Mouse (Mus musculus) left cerebral cortex, adult 9 months (tissue): ENCODE data around the gene Babam2.
A peak's percentile ranks its signal among the peaks of the same experiment; 100 is the strongest.

Source experiments
- DNase-seq, 2 experiments: peaks; one replicate each; pipeline ENCODE4 v3.0.0; 2022; ENCODE audit warnings: low spot score in 2 of 2

Gene Babam2

DNA sequence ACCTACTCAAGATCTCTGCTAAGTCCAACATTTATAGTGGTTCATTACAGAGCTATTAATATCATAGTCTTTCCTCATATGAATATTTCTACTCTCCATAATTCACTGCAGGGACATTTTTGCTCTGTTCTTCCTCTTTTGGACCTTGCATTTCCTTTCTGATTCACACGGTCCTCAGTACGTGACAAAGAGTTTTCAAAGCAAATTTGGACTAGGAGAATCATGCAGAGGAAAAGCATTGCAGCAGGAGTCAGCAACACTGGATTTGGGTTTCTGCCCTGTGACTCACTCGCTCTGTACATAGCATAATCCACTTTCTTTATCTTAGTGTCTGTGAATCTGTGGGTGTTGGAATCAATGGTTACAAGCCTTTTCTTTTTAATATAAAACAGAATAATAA lies 184.8 kb downstream of the Babam2 start:
- DNase-seq: peak; percentile 32 to 51

DNA sequence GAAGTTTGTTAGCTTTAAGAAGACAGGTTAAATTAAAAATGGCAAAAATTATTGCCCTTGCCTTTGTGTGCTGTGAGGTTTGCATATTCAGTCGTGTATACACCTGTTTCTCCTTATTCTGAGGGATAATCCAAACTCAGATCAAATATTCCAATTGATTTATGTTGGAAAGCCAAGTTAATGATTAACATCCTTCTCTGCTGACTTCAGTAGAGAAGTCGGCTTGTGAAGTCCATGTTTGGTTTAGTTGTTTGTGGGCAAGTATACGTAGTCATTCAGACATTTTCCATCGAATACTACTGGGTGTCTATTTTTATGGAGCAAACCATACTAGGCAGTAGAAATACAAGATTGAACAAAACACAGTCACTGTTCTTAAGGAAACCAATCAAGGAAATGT lies 187.5 kb downstream of the Babam2 start:
- DNase-seq: no peak

DNA sequence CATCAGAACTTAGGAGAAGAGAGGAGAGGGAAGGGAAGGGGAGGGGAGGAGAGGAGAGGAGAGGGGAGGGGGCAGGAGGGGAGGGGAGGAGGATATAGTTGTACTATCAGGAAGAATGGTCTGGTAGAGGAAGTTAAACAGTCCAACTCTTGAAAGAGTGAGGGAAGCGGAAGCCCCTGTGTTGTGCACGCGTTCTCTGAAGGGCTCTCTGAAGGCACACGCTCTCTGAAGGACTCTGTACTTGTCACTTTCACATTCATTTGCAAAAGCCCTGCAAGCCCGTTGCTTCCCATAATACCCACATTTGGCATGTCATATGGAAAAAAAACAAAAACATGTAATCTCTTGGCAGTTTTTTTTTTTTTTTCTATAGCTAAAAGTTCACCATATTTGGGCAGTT lies 190.1 kb downstream of the Babam2 start:
- DNase-seq: no peak

DNA sequence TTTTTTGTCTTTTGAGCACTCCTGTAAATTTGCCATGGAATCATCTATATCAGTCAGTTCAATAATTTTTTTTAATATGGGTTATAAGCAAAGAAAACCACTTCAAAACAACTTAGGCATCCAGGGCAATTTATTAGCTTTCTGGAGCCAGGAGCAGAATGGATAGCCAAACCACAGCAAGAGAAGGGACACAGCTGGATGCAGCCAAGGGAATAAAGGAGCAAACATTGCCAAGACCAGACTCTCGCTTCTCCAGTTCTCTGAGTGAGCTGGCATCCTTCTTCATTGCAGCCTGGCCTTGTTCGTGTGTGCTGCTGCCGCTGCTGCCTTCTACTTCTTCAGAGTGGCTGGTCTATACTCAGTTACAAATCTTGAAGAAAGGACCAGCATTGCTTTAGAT lies 190.9 kb downstream of the Babam2 start:
- DNase-seq: no peak

DNA sequence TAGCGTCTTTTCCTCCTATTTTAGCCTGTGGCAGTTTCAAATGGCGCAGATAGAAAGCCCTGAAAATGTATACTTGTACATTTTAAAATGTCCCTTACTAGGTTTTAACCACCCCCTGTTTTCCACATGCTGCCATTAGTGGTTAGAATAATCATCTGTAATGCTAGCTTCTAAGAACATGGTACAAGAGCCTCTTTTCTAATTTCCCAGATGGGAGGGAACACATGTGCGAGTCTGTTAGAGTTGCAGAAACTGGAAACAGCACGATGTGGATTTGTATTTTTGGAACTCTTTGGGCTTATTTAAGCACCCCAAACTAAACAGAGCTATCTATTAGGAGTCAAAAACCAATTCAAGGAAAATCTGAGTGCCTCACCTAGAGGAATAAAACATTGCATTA lies 195.1 kb downstream of the Babam2 start:
- DNase-seq: no peak

DNA sequence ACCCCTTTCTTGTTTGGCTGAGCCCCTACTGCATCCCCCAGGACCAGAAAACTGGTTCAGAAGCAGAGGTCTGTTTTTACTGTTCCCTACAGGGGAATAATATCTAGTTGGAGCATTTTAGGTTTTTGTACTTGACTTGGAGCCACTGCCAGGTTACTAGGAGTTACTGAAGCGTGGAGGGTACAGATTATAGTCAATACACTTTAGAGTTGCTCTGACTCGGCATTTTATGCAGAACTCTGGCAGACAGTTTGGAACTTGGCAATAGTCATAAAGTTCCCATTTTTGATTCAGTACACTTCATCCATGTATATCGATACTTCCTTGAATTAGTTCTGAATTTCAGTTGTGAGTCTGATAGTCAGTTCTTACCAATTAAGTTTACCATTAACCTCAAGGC lies 202.4 kb downstream of the Babam2 start:
- no peak for DNase-seq

DNA sequence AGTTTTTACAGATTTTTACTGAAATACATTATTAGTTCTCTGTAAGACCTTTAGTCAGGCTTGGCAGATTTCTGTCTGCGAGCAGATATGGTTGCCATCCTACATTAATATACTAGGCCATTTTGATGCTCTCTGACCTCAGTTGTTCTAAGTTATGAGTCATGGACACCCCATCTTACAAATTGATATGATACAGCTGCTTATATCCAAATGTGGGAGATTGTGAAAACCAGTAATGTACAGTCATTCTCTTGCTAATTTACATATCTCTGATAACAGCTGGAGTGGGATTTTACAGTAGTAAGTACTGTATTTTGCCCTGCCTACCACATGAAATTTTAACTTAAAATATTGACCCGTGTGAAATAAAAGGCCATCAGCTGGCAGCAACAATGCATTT lies 204.7 kb downstream of the Babam2 start:
- DNase-seq: no peak

DNA sequence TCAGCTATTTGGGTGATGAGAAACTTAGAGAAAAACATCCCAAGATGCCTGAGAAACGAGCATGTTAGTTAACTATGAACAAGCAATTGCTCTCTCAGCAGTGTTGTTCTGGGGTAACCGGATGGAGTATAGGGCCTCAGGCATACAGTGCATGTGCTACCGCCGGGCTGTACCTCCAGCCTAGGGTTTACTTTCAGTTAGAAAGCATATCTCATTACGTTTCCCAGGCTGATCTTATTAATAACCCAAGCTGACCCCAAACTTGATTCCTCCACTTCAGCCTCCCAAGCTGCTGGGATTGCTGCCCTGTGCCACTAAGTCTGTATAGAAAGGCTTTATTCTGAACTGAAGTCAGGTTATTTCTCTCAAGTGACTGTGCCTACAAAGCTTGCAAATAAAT lies 205.4 kb downstream of the Babam2 start:
- DNase-seq: no peak

DNA sequence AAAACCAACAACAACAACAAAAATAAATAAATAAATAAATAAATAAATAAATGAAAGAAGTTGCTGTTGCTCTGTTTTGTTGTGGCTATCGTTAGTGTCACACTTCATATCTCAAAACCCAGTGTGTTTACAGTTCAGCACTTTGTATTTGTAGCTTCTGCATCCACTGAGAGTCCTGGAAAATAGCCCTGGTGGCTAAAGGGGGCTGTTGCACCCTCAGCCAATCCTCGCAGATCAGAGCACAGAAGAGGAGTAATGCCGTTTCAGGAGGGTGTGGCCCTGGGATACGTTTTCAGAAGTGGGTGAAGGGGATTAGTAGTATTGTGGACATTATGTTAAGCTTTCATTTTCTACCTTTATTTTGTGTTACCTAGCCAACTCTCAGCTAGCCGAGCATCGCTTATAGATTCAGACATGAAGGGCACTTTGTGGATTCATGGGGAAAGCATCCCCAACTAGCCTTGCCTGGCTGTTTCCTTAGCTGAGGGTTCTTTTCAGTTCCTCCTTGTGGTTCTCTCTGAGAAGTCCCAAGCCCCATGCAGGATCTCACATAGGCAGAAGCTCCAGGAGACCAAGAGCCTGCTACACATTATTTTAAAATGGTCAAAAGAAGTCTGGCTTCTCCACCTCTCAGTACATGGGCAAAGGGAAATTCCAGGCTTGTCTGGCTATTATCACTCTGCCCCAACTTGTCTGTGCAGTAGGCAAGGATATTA lies 207.6 kb downstream of the Babam2 start:
- no peak for DNase-seq

DNA sequence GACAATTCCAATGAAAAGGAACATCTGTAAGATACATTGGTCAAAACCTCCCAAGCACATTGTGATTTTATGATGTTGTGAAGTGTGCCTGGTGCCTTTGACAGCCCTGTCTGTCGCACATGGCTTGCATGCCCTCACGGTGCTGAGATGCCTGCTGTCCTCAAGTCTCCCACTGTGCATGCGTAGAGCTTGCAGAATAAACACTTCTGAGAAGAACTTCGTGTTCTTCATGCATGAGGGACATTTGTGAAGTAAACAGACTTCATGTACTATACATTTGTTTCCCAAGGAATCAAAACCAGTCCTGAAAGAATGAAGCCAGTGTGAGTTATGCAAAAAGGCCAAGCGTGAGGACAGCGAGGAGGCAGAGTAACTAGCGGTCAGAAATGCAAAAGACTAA lies 208.3 kb downstream of the Babam2 start:
- no peak for DNase-seq

DNA sequence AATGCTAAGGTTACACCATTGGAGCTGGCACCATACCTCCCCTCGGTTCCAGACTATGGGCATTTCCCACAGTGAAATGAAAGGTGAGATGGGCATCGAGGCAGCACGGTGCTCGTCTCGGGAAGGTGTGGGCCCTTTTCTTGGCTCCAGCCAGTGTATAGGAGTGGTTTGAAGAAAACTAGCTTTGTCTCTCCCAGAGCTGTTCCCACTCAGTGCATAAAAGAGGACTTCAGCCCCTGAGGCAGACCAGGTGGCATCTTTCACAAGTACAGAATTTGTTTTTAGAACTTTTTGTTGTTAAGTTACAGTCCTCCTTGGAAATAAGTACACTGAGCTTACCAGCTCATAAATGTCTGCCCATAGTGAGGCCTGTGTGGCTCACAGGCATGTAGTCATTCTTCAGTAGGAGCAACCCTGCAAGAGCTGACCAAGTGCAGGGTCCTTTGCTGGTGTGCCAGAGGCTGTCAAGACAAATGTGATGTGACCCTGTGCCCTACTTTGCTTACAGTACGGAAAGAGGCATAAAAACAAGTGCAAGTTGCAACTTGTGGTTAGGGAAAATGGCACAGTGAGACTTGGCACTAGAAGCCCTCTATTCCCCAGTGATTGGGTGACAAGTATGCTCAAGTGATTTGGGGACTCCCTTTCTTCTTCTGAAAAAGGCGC lies 208.9 kb downstream of the Babam2 start:
- DNase-seq: no peak

DNA sequence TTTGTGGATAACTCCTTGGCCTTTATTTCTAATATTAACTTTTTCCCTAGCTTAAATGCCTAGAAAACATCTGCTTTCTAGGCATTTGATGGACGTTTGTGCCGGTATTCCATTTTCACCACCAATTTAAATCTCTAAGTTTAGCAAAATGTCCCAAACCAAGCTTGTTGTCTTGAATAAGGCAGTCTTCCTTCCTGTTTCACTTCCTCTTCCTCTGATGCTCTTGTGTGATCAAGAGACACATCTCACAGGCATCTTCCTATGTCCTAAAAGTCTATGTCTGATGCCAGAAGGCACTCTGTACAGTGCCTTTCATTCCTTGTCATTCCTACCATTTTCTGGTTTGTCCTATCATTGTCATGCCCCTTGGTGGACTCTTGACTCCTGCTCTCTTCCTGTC lies 210.5 kb downstream of the Babam2 start:
- no peak for DNase-seq

DNA sequence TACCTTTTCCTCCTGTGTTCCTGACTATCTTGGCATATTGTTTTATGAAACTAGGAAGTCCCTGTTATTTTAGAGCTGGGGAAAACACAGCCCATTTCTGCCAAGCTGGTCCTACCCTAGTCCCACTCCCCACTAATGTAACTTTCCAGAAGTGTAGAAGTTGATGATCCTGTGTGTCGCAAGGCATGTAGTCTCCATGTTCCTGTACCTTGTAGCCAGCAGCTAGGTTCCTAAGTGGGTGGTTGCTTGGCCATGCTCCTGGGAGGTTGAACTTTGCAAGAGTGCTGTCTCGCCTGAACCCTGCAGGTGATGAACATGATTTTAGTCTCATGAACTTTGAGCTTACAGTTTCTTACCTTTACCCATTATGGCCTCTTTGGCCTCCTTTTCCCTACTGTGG lies 211.3 kb downstream of the Babam2 start:
- DNase-seq: no peak

DNA sequence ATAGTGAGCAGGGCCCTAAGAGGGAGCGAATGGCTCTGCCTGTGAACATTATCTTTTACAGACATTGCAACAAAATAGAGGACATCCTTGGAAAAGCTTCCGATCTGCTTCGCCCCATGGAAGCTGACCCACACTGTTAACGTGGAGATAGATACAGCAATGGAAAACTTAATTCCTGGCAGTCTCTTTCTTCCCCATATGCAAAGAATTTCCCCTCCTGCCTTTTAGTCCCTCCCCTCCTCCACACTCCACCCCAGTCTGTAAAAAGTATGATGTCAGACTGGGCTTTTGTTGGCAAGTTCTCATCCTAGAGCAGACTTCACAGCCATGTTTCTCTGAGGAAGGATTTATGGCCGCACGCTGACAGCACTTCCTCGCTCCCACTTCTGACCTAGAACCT lies 218.8 kb downstream of the Babam2 start:
- no peak for DNase-seq

DNA sequence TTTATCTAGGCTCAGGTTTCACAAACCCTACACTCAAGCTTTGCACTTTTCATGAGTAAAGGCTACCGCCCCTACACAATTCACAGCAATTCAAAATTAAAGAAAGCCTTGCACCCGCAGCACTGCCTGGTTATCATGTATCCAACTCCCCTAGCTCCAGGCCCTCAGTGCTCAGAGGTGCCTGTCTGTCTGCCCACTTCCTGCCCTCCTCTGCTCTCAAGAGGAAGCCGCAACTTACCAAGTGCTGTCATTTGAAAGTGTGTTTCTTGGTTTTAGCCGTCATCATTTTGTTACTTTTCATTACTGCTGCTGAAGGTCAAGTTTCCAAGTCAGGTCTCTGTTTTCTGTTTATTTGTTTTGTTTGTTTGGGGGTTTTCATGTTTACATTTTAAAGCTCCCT lies 221.1 kb downstream of the Babam2 start:
- DNase-seq: no peak

DNA sequence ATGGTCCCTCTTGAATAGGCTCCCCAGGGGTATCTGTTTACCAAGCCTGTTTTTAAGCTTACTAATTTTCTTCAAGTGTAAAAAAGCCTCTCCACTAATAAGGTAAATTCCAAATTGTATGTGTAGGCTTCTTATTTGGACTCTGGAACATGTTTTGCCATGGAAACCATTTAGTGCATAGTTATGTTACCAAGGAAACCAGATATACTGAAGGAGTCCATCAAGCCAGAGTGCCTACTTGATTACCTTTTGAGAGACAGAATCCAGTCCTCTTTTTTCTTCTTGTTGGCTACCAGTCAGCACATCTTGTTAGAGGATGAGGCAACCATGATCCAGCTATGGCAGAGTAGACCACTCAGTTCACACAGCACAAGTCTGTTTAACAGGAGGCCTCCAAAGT lies 222.6 kb downstream of the Babam2 start:
- DNase-seq: no peak

DNA sequence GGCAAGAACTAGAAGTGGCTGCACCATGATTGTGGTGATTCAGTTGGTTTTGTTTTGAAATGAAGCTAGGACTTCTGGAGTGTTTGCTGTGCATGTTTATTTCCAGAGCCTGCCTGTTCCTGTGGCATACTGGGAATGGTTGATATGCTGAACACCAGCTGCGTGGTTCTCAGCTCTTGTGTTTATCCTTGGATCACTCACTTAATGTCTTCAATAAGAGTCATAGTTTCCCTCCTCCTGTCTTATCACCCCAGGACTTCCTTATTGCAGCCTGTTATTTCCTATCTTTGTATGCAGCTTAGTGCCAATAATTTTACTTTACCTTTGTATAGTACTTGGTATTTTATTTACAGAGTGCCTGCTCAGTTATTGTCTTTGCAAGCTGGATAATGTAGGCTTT lies 223.4 kb downstream of the Babam2 start:
- no peak for DNase-seq

DNA sequence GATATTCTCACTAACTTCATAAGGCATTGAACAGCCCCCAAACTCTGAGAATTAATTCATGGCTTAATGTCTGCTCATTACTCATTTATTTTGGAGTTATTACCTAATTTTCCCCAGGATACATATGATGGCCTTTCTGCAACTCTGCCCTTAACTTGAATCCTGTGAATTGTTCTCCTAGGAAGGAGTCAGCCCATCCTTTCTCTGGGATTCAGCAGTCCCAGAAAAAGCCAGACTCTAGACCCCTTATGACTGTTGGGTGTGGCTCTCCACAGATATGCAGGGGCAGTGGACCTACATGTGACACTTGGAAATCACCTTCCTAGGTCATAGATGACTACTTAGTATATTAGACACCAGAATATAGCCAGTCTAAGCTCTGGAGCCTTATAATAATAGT lies 226.6 kb downstream of the Babam2 start:
- no peak for DNase-seq

DNA sequence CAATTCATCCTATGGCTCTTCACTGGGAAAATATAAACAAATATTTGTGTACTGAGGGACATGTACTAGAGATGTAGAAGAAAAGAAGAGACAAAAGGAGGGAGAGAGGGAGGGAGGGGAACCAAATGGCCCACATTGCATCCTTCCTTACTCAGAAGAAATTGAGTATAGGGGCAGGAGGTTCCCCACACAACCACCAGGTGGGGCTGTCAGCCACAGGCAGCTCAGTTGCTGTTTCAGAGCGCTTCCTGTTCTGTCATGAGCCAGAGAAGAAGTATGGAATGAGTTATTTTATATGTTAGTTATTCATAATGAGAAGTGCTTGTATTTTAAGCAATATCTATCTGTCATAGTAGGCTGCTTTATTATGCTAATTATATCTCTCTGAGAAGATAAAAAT lies 229.1 kb downstream of the Babam2 start:
- no peak for DNase-seq

DNA sequence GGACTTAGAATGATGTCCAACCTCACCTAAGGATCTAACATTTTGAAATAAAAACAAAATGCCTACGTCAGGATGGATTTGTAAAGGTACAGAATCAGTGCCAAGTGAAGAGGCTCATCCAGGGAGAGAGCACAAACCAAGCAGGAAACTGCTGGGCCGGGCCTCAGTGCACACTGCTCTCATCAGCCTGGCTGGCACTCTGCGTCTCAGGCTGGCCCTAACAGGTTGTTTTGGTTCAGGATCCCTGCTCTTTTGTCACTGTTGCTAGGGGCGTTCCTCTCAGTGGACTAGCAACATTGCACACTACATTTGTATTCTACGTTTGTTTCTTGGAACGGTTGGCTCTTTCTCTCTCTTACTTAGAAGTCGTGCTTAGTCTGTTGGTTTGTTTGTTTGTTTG lies 231.5 kb downstream of the Babam2 start:
- no peak for DNase-seq

DNA sequence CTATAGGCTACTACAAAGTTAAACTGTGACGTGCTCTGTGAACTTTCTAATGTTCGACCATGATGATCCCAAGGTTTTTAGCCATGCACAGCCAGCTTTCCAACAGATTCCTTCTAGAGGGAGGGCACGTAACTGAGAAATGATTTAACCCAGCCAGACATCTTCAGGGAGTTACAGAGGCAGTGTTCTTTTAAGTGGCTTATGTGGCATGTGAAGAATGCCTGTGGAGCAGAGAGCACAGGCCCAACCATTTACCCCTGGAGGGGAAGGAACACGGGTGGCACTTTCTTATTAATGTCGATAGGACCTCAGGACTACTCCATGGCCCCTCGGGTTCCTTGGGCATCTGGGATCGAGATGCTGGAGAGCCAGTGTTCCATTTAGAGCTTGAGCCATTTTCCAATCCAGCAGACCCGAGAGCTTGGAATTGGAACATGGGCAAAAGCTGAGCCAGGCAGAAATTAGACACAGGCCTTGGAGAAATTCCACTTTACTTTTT lies 233.7 kb downstream of the Babam2 start:
- DNase-seq: no peak

DNA sequence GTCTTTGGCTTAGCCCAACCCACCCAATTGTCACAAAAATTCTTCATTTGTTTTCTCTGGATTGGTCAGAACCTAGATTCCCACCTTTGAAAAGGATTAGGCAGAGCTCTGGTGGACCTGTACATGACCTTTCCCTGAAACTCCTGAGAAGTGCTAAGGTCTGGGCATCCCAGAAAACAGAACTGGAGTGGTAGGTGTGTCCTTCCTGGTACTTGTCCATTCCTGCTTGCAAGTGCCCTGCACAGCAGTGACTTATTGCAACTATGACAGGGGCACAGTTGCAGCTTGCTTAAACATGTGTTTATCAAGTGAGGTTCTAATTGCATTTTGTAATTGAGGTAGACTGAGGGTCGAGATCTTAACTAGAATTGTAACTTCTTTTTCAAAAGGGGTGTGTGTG lies 234.2 kb downstream of the Babam2 start:
- DNase-seq: no peak

DNA sequence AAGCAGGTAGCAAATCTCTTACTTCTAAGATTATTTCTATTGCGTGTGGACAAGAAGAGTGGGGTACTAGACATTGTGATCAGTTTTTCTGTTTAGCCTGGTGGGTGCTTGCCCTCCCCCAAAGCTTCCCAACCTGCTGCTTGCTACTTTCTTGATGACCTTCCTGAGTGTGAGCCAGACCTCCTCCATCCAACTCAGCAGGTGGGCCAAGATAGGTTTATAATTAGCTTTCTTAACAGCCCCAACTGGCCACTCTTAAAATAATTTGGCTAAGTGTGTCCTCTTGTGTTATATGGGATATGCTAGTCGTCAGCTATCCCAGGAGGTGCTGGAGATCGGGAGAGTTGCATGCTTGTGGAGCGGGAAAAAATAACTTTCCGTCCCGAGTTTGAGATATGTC lies 235.8 kb downstream of the Babam2 start:
- no peak for DNase-seq

DNA sequence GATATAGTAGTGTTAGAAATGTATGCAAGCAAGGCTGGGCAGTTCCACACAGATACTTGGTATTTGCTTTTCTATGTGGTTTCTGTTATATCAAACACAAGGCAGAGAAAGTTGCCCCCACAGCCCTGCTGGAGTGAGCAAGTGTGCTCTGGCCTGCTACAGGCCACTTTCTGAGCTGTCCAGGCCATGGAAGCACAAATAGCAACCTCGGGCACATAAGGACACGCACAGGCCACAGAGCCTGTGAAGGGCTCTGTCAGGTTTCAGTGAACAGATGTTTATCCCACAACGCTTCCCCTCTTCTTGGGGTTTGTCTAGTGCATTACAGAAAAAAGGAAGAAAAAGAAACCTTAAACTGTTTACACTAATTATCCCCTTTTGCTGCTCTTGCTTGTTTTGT lies 236.9 kb downstream of the Babam2 start:
- no peak for DNase-seq
